Mouse (Mus musculus): Measurements from ENCODE around the gene D17H6S53E.

DNA sequence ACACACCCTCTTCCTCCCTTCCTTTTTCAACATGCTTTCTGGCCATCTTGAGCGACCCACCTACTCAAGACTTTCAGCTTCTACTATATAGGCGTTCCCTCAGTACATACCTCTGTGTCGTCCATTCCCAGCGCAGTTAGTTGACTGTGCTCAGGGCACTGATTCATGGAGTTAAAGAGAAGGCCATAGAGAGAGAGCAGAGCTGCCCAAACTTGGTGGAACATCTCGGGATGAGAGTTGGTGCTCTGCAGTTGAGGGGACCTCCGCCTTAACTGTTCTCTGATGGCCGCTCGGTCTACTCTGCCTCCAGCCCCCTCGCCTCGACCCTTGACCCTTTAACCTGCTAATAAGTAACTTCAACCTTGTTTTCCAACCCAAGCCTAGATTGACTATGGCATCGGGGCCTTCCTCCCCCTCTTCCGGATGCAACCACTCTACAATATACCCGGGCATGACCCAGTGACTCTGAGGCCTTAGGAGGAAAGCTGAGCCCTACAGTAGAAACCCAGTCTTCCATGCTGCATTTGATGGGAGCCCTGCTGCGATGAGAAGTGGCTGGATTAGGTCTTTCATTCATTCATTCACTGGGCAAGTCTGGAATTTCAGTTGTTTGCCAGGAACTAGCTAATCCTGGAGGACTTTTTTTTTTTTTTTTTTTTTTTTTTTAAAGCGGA is 5.5 kb downstream of the D17H6S53E start, which contains the start of gene Apom:
- TF ChIP-seq POLR2A (IDR thresholded peaks at IDR 0.05; ENCODE audit: insufficient read depth, low read length) (no peak), CTCF (IDR thresholded peaks at IDR 0.05; ENCODE audit: low read depth, low read length) (no peak)
